Mouse (Mus musculus) small intestine, adult 2 months (tissue): ENCODE data around the gene Rev3l.

Source experiments
- CTCF ChIP-seq: fragments of 200-500 bp; IDR thresholded peaks from 2 replicates; pipeline ENCODE4 v1.5.1; 2012; ENCODE audit warnings: low read depth, mild to moderate bottlenecking, control low read depth, inconsistent platforms, low read length, moderate library complexity, mixed read lengths; ENCODE audit not compliant: insufficient replicate concordance, insufficient read length; ENCODE audit errors: extremely low read depth
- POLR2A ChIP-seq: fragments of 200-500 bp; IDR thresholded peaks from 2 replicates; pipeline ENCODE4 v1.6.1; 2012; ENCODE audit warnings: low read depth, mild to moderate bottlenecking, control low read depth, inconsistent platforms, low read length, moderate library complexity

DNA sequence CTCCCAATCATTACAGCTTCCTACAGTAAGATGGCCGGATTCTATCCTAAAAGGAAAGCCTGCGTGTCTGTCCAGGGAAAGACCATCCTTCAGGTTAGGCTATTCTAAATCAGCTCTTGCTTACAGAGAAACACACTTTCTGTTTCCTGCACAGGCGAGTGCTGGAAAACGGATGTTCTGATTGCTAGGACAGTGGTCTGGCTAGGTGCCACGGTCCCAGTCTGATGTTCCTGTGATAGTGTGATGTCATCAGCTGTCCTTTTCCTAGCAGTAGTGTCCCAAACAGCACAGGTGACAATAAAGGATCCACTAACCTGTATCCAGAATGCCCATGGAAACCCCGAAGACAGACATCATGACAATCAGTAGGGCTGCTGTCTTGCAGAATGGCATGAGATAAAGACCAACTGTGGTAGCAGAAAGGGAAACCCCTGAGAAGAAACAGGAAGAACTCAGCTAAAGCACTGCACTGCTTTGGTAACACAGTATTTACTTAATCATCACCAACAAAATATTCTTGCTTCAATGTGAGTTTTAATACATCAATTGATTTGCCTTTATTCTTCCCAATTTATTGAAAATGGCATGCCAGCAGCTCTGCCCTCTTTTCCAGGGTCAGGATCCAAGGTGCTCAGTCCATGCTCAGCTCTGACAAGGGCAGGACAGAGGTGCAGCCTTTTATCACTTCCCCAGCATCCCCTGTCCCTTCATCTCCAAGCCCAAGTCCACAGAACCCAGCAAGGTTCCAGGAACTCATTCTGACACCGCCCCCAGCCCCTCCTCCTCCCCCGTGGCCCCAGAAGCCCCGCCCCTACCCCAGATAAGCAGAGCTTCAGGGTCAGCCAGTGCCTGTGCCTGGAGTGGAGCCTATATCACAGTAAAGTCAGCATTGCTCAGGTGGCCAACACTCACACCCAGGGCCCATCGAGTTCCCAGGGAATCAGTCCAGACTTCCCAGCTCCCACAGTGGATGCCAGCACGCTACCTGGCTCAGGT lies 162.1 kb downstream of the Rev3l start:
- no peak for TF ChIP-seq CTCF
- TF ChIP-seq POLR2A: no peak
